Mouse (Mus musculus): ENCODE data around the gene Znrf2. TPM values are rescaled to one million over a fixed set of nuclear protein-coding genes. Genes with fewer than 3 reads are reported as not detected.

Znrf2 gene
- polyA plus RNA-seq (2012; fragmentation: generic; extraction: Trizol) = 3.1 TPM
- long read RNA-seq, experiment 1, partial matches to known transcripts = 3 of 4 reads
- long read RNA-seq, experiment 1, other reads (novel, unspliced or antisense) = 1 of 4 reads
- long read RNA-seq, experiment 2, full-length matches to known transcripts = 2 of 4 reads
- long read RNA-seq, experiment 2, partial matches to known transcripts = 0 of 4 reads
- long read RNA-seq, experiment 2, other reads (novel, unspliced or antisense) = 2 of 4 reads

DNA sequence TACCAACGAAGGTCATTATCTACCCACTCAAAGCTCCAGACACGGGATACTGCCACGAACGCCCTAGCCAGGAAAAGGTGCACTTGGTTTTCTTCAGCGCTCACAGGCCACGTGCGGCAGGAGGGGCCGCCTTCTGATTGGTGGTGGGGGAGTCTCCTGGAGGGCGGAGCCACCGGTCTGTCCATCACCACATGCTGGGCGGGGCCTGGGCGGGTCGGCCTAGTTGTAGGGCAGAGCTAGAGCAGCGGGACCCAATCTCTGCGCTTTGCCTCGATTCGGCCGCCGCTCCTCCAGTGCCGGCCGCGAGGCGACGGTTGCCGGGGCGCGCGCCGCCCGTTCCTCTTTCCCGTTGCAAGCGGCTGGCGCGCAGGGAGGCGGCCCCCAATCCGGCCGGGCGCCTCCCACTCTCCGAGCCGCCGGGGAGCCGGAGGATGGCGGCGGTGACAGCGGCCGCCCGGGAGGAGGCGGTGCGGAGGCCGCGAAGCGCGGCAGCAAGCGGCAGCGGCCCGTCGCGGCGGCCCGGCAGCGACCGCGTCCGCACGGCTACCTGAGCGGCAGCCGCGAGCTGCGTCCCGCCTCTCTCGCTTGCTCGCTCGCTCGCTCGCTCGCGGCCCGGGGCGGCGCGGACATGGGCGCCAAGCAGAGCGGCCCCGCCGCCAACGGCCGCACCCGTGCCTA, at the start of gene Znrf2:
Gene Znrf2, plus strand, starts transcription at position 529 of the 678 bp plus-strand sequence.
- Histone ChIP-seq H3K79me3 (ENCODE audit: low read depth) (peaks cover 28% of the 10 kb centered on the region), H3K79me2 (ENCODE audit: control insufficient read depth, insufficient read depth) (peaks cover 41% of the 10 kb centered on the region), H3K27me3 (ENCODE audit: control insufficient read depth, insufficient read depth, insufficient read length) (no peaks in the 10 kb centered on the region), H3ac (ENCODE audit: control insufficient read depth, insufficient read length, low read depth) (peak within 1 kb of the TSS; percentile 78), H3K36me3 (ENCODE audit: control insufficient read depth, insufficient read depth) (no peaks in the 10 kb centered on the region), H3K4me3 (ENCODE audit: insufficient read depth, poor library complexity, severe bottlenecking) (peak within 1 kb of the TSS; percentile 58)
- TF ChIP-seq MYOD1 (IDR thresholded peaks at IDR 0.05; ENCODE audit: control insufficient read depth, insufficient read length, low read depth) = no peak
- TF ChIP-seq MYOG (IDR thresholded peaks at IDR 0.05; ENCODE audit: control insufficient read depth, extremely low read depth, insufficient read length) = no peak
- TF ChIP-seq FOSL1 (IDR thresholded peaks at IDR 0.05; ENCODE audit: insufficient read depth, low read length, poor library complexity, severe bottlenecking) = no peak
- TF ChIP-seq MAX (IDR thresholded peaks at IDR 0.05) = peak; percentile 93
- TF ChIP-seq CEBPB (IDR thresholded peaks at IDR 0.05; ENCODE audit: low read depth) = no peak
- TF ChIP-seq CTCF (IDR thresholded peaks at IDR 0.05; ENCODE audit: control insufficient read depth, insufficient read depth, insufficient read length) = peak; percentile 44
- peak; percentile 86 for TF ChIP-seq USF1 (IDR thresholded peaks at IDR 0.05; ENCODE audit: low read depth)

DNA sequence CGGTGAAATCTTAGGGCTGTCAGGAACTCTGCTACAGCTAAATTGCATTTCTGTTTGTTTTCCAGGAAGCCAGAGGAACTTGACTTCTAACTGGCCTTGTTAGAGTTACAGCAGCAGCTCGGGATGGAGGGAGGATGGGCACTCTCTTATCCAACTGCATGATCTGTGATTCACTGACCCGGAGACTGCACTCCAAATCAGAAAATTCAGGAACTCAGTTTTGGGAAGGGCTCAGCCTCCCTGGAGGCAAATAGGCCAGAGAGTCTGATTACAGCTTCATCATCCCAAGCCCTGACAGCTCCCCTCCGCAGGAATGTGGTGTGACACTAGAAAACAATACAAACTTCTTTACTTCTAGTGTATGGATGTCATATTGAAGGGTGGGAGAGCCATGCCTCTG, 49.0 kb upstream of the Znrf2 start:
- H3K36me3 ChIP-seq (ENCODE audit: control insufficient read depth, insufficient read depth) = no peaks in the 10 kb centered on the region
- H3K79me3 ChIP-seq (ENCODE audit: low read depth) = no peaks in the 10 kb centered on the region
- H3K27me3 ChIP-seq (ENCODE audit: control insufficient read depth, insufficient read depth, insufficient read length) = no peaks in the 10 kb centered on the region
- TF ChIP-seq MYOG (IDR thresholded peaks at IDR 0.05; ENCODE audit: control insufficient read depth, extremely low read depth, insufficient read length) (no peak), MAX (IDR thresholded peaks at IDR 0.05) (no peak), MYOD1 (IDR thresholded peaks at IDR 0.05; ENCODE audit: control insufficient read depth, insufficient read length, low read depth) (no peak), CEBPB (IDR thresholded peaks at IDR 0.05; ENCODE audit: low read depth) (no peak), FOSL1 (IDR thresholded peaks at IDR 0.05; ENCODE audit: insufficient read depth, low read length, poor library complexity, severe bottlenecking) (no peak), CTCF (IDR thresholded peaks at IDR 0.05; ENCODE audit: control insufficient read depth, insufficient read depth, insufficient read length) (no peak), USF1 (IDR thresholded peaks at IDR 0.05; ENCODE audit: low read depth) (no peak)
- no peaks in the 10 kb centered on the region for H3K79me2 ChIP-seq (ENCODE audit: control insufficient read depth, insufficient read depth)
- H3ac ChIP-seq (ENCODE audit: control insufficient read depth, insufficient read length, low read depth) = no peak overlapping the region
- no peak overlapping the region for H3K4me3 ChIP-seq (ENCODE audit: insufficient read depth, poor library complexity, severe bottlenecking)

DNA sequence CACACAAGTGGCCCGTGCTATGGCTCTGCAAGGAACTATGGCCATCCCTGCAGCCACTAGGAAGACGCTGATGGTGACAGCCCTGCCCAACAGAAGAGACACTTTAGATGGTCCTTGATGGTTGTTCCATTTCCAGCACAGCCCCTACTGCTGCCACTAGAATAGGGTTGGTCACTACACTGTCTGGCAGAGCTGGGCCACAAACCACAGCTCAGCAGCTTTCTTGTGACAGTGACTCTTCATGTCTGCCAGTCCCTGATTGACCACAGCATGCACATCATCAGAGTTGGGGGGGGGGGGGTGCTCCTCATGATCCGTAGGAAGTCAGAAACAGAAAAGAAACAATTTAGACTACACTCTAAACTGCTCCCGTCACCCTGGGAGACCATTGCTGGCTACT, 46.0 kb upstream of the Znrf2 start:
- Histone ChIP-seq H3K4me3 (ENCODE audit: insufficient read depth, poor library complexity, severe bottlenecking) (no peak overlapping the region), H3ac (ENCODE audit: control insufficient read depth, insufficient read length, low read depth) (no peak overlapping the region), H3K79me3 (ENCODE audit: low read depth) (no peaks in the 10 kb centered on the region), H3K27me3 (ENCODE audit: control insufficient read depth, insufficient read depth, insufficient read length) (no peaks in the 10 kb centered on the region), H3K36me3 (ENCODE audit: control insufficient read depth, insufficient read depth) (no peaks in the 10 kb centered on the region), H3K79me2 (ENCODE audit: control insufficient read depth, insufficient read depth) (no peaks in the 10 kb centered on the region)
- TF ChIP-seq MYOD1 (IDR thresholded peaks at IDR 0.05; ENCODE audit: control insufficient read depth, insufficient read length, low read depth) (no peak), CTCF (IDR thresholded peaks at IDR 0.05; ENCODE audit: control insufficient read depth, insufficient read depth, insufficient read length) (no peak), CEBPB (IDR thresholded peaks at IDR 0.05; ENCODE audit: low read depth) (no peak), USF1 (IDR thresholded peaks at IDR 0.05; ENCODE audit: low read depth) (no peak)

DNA sequence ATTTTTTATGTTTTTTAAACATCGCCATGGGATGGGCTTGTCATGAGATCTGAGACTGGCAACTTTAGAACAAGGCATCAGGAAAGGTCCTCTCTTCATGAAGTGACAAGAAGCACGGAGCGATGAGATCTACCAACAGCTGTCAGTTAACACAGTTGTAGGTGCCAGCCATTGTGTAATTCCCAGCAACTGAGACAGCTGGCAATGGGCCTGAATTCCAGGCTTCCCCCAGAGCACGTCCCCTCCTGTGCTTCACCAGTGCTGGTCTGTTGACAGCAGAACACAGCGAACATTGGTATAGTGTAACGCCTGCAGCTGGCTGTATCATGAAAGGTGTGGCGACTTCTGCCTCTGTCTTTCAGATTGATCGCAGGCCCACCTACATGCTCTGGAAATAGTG, 45.5 kb upstream of the Znrf2 start:
- Histone ChIP-seq H3ac (ENCODE audit: control insufficient read depth, insufficient read length, low read depth) (no peak overlapping the region), H3K4me3 (ENCODE audit: insufficient read depth, poor library complexity, severe bottlenecking) (no peak overlapping the region), H3K79me3 (ENCODE audit: low read depth) (no peaks in the 10 kb centered on the region), H3K27me3 (ENCODE audit: control insufficient read depth, insufficient read depth, insufficient read length) (no peaks in the 10 kb centered on the region), H3K79me2 (ENCODE audit: control insufficient read depth, insufficient read depth) (no peaks in the 10 kb centered on the region), H3K36me3 (ENCODE audit: control insufficient read depth, insufficient read depth) (no peaks in the 10 kb centered on the region)
- TF ChIP-seq MYOG (IDR thresholded peaks at IDR 0.05; ENCODE audit: control insufficient read depth, extremely low read depth, insufficient read length) = no peak
- TF ChIP-seq MAX (IDR thresholded peaks at IDR 0.05) = no peak
- TF ChIP-seq CEBPB (IDR thresholded peaks at IDR 0.05; ENCODE audit: low read depth) = peak; percentile 84
- no peak for TF ChIP-seq FOSL1 (IDR thresholded peaks at IDR 0.05; ENCODE audit: insufficient read depth, low read length, poor library complexity, severe bottlenecking)
- no peak for TF ChIP-seq CTCF (IDR thresholded peaks at IDR 0.05; ENCODE audit: control insufficient read depth, insufficient read depth, insufficient read length)
- no peak for TF ChIP-seq USF1 (IDR thresholded peaks at IDR 0.05; ENCODE audit: low read depth)
- TF ChIP-seq MYOD1 (IDR thresholded peaks at IDR 0.05; ENCODE audit: control insufficient read depth, insufficient read length, low read depth) = peak; percentile 94

DNA sequence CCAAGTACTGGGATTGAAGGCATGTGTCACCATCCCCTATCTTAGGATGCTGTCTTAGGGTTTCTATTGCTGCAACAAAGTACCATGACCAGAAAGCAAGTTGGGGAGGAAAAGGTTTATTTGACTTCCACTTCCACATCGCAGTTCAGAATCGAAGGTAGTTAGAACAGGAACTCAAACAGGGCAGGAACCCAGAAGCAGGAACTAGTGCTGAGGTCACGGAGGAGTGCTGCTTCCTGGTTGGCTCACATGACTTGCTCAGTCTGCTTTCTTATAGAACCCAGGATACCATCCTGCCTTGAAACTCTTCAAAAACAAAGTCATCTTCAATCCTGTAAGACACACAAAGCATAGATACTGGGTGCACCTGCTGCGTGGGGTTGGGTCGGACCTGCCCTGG, 44.6 kb upstream of the Znrf2 start:
- no peak overlapping the region for H3ac ChIP-seq (ENCODE audit: control insufficient read depth, insufficient read length, low read depth)
- H3K36me3 ChIP-seq (ENCODE audit: control insufficient read depth, insufficient read depth) = no peaks in the 10 kb centered on the region
- TF ChIP-seq MYOG (IDR thresholded peaks at IDR 0.05; ENCODE audit: control insufficient read depth, extremely low read depth, insufficient read length) (no peak), MYOD1 (IDR thresholded peaks at IDR 0.05; ENCODE audit: control insufficient read depth, insufficient read length, low read depth) (no peak), FOSL1 (IDR thresholded peaks at IDR 0.05; ENCODE audit: insufficient read depth, low read length, poor library complexity, severe bottlenecking) (no peak), CTCF (IDR thresholded peaks at IDR 0.05; ENCODE audit: control insufficient read depth, insufficient read depth, insufficient read length) (no peak), USF1 (IDR thresholded peaks at IDR 0.05; ENCODE audit: low read depth) (no peak), MAX (IDR thresholded peaks at IDR 0.05) (no peak), CEBPB (IDR thresholded peaks at IDR 0.05; ENCODE audit: low read depth) (no peak)
- no peaks in the 10 kb centered on the region for H3K79me2 ChIP-seq (ENCODE audit: control insufficient read depth, insufficient read depth)
- H3K79me3 ChIP-seq (ENCODE audit: low read depth) = no peaks in the 10 kb centered on the region
- no peak overlapping the region for H3K4me3 ChIP-seq (ENCODE audit: insufficient read depth, poor library complexity, severe bottlenecking)
- no peaks in the 10 kb centered on the region for H3K27me3 ChIP-seq (ENCODE audit: control insufficient read depth, insufficient read depth, insufficient read length)
